Comparison of ENCODE assay signal across 15 mouse cellular contexts in genomic region chr9:84594724-84595123, GRCm38 (mm10).
"Had no signal": no experiment of that assay in that cellular context is flagged by ENCODE, and none has a peak within 500 bp of the region (broad histone marks: within the 10 kb centered on the region; RNA-seq: fewer than 3 reads in every experiment).

No protein-coding gene starts in this region.

- H3K4me1 ChIP-seq: hindbrain, embryonic 15.5 days; limb, embryonic 10.5 days; liver, embryonic 13.5 days; lung, embryonic 15.5 days; megakaryocyte, embryonic 14.5 days; midbrain, embryonic 12.5 days; neural tube, embryonic 13.5 days; stomach, embryonic 15.5 days had no signal

- DNase-seq: liver, embryonic 13.5 days; liver, postnatal 0 days; lung, postnatal 14 days; retina, postnatal 1 day; right cerebral cortex, postnatal 4 days; thymus, postnatal 36 days had no signal

- H3K4me3 ChIP-seq: hindbrain, embryonic 15.5 days; left cerebral cortex, adult 2 months; limb, embryonic 10.5 days; liver, embryonic 13.5 days; lung, embryonic 15.5 days; megakaryocyte, embryonic 14.5 days; midbrain, embryonic 12.5 days; neural tube, embryonic 13.5 days; stomach, embryonic 15.5 days had no signal

- H3K27ac ChIP-seq: hindbrain, embryonic 15.5 days; left cerebral cortex, adult 2 months; limb, embryonic 10.5 days; liver, embryonic 13.5 days; lung, embryonic 15.5 days; macrophage; midbrain, embryonic 12.5 days; neural tube, embryonic 13.5 days; stomach, embryonic 15.5 days had no signal

- H3K36me3 ChIP-seq: hindbrain, embryonic 15.5 days; limb, embryonic 10.5 days; liver, embryonic 13.5 days; lung, embryonic 15.5 days; midbrain, embryonic 12.5 days; neural tube, embryonic 13.5 days; stomach, embryonic 15.5 days had no signal

- H3K27me3 ChIP-seq: hindbrain, embryonic 15.5 days; liver, embryonic 13.5 days; lung, embryonic 15.5 days; megakaryocyte, embryonic 14.5 days; midbrain, embryonic 12.5 days; neural tube, embryonic 13.5 days; stomach, embryonic 15.5 days had no signal
